Mouse (Mus musculus): Measurements from ENCODE around the gene Olfr535. TPM values are rescaled to one million over a fixed set of nuclear protein-coding genes. Genes with fewer than 3 reads are reported as not detected.
"Not testable (repeated sequence)": the region's sequence is repeated elsewhere in the genome, so short reads cannot be mapped to it uniquely, and the experiment has no call there.

Olfr535 gene
- total RNA-seq (2021) (not detected), polyA plus RNA-seq (2012; rRNA removed) (not detected in 2 replicates)
- long read RNA-seq: 0 reads

GRCm38 (mm10) chr7:140483916-140484315 lies at the start of gene Olfr535:
Gene Olfr535, plus strand, starts transcription at chr7:140484216.
- no peak for DNase-seq

- no peak for DNase-seq
Observed at GRCm38 (mm10) chr7:140443141-140443540, 40.9 kb upstream of the Olfr535 start.

DNA sequence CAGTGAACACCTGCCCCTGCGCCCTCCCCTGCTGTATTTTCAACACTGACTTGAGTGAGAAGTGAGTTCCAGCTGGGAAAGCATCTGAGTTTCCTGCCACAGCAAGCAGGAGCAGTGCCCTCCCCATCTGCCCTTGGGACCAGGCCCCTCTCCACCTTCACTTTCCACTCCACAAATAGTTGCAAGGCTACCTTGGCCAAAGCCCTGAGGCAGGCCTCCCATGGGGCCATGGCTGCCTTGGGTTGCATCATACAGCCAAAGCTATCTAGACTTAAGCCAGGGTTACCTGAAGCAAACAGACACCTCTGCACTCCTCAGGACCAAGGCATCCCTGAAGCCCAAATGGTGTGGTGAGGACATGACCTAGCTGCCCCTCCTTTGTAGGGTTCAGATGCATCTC lies 20.9 kb upstream of the Olfr535 start, which contains the start of gene Olfr533:
Gene Olfr533 (plus strand): TSS at position 301 of the 400 bp plus-strand sequence.
- DNase-seq: not testable (repeated sequence)

- DNase-seq: no peak
Observed at GRCm38 (mm10) chr7:140477886-140478285, 6.1 kb upstream of the Olfr535 start.

DNA sequence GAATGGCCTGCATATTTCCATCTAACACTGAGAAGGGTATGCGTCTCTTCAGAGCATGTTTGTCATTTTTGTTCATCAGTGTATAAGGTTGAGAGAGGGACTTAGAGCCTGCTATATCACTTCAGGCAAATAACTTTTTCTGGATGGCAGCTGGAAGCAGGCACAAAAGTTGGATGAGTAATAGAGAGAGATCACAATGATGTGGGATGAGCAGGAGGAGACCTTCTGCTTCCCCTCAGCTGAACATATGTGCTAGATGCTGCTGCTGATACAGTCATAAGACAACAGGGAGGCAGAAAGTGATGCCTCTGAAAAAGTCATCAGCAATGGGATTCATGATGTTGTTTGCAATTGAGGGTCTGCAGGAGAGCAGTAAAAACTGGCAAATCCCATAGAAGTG lies 5.3 kb upstream of the Olfr535 start:
- DNase-seq: no peak

- DNase-seq: no peak
Observed at GRCm38 (mm10) chr7:140488981-140489380, 5.0 kb downstream of the Olfr535 start.

- DNase-seq: no peak
Observed at GRCm38 (mm10) chr7:140494231-140494630, 10.2 kb downstream of the Olfr535 start.

DNA sequence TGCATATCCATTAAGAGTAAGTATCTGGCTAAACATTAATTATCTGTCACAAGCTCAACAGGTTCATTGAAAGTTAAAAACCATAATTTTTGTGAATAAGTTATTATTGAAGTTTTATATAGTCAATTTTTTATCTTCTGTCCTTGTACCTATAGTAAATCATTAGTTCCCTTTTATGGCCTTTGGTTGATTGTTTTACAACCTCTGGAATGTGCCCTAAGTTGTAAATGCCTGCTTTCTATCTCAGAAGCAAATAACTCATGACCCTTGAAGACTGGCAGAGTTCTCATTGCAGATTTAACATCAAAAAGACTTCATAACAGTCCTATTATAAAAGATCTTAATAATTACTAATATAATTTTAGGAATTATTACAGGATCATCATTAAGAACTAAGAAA lies 10.7 kb downstream of the Olfr535 start:
- DNase-seq: no peak

DNA sequence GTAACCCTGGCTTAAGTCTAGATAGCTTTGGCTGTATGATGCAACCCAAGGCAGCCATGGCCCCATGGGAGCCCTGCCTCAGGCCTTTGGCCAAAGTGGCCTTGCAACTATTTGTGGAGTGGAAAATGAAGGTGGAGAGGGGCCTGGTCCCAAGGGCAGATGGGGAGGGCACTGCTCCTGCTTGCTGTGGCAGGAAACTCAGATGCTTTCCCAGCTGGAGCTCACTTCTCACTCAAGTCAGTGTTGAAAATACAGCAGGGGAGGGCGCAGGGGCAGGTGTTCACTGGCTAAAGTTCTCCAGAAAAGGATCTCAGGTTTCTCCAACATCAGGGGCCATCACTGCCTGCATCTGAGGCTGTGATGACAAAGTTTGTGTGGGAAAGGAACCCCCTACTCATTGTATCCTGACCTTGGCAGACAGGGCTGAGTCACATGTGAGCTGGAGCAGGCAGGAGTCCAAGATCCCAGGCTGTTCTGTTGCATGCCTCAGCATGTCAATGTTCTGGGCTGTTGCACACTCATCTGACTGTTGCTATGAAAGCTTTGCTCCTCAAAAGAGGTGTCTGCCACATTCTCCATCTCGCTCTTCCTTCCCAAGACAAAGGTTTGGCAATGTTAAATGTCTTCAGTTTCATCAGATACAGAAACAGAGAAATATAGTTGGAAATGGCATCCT lies 23.5 kb downstream of the Olfr535 start, which contains the start of gene Olfr536:
Gene Olfr536 (minus strand): TSS at position 51 of the 676 bp plus-strand sequence.
- DNase-seq: peak; percentile 7

DNA sequence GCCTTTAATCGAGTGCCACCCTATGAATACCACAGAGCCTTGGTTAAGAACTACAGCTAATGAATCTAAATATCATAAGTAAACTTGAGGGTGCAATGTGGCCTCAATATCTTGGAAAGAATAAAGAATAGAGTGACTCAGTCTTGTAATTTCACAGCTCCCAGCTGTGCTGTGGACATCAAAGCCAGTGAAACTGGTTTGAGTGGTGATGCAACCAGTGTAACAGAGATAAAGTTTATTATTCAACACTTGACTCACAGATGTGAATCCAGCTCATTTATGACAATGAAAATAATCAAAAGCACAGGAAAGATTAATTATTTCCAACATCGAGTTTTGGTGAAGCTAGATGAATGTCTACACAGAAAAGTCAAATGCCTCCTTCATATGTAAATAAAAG lies 55.7 kb downstream of the Olfr535 start:
- no peak for DNase-seq

Other genes starting within 250 kb of the Olfr535 start
- not detected for gene 5830411N06Rik, start 236.9 kb upstream of the Olfr535 start, total RNA-seq (2021)
- not detected in 2 replicates for gene 5830411N06Rik, start 236.9 kb upstream of the Olfr535 start, polyA plus RNA-seq (2012; rRNA removed)
- gene Olfr525, start 163.4 kb upstream of the Olfr535 start, total RNA-seq (2021): not detected
- gene Olfr525, start 163.4 kb upstream of the Olfr535 start, polyA plus RNA-seq (2012; rRNA removed): not detected in 2 replicates
- gene Olfr527, start 150.2 kb upstream of the Olfr535 start, total RNA-seq (2021): not detected
- 0.11 TPM in 1 of 2 replicates, not detected in the other for gene Olfr527, start 150.2 kb upstream of the Olfr535 start, polyA plus RNA-seq (2012; rRNA removed)
- gene Olfr60, start 122.5 kb upstream of the Olfr535 start, total RNA-seq (2021): not detected
- not detected in 2 replicates for gene Olfr60, start 122.5 kb upstream of the Olfr535 start, polyA plus RNA-seq (2012; rRNA removed)
- gene Olfr530, start 107.9 kb upstream of the Olfr535 start, total RNA-seq (2021): not detected
- gene Olfr530, start 107.9 kb upstream of the Olfr535 start, polyA plus RNA-seq (2012; rRNA removed): not detected in 2 replicates
- gene Olfr531, start 81.3 kb upstream of the Olfr535 start, total RNA-seq (2021): not detected
- not detected in 2 replicates for gene Olfr531, start 81.3 kb upstream of the Olfr535 start, polyA plus RNA-seq (2012; rRNA removed)
- not detected for gene Olfr532, start 62.6 kb upstream of the Olfr535 start, total RNA-seq (2021)
- not detected in 2 replicates for gene Olfr532, start 62.6 kb upstream of the Olfr535 start, polyA plus RNA-seq (2012; rRNA removed)
- gene Olfr533, start 20.8 kb upstream of the Olfr535 start, total RNA-seq (2021): not detected
- gene Olfr533, start 20.8 kb upstream of the Olfr535 start, polyA plus RNA-seq (2012; rRNA removed): not detected in 2 replicates
- not detected for gene Olfr536, start 23.2 kb downstream of the Olfr535 start, total RNA-seq (2021)
- gene Olfr536, start 23.2 kb downstream of the Olfr535 start, polyA plus RNA-seq (2012; rRNA removed): not detected in 2 replicates
- gene Olfr538, start 83.7 kb downstream of the Olfr535 start, total RNA-seq (2021): not detected
- not detected in 2 replicates for gene Olfr538, start 83.7 kb downstream of the Olfr535 start, polyA plus RNA-seq (2012; rRNA removed)
- gene Olfr46, start 117.1 kb downstream of the Olfr535 start, total RNA-seq (2021): not detected
- gene Olfr46, start 117.1 kb downstream of the Olfr535 start, polyA plus RNA-seq (2012; rRNA removed): not detected in 2 replicates
- gene Olfr61, start 144.8 kb downstream of the Olfr535 start, total RNA-seq (2021): not detected
- not detected in 2 replicates for gene Olfr61, start 144.8 kb downstream of the Olfr535 start, polyA plus RNA-seq (2012; rRNA removed)
- not detected for gene Olfr53, start 162.2 kb downstream of the Olfr535 start, total RNA-seq (2021)
- not detected in 2 replicates for gene Olfr53, start 162.2 kb downstream of the Olfr535 start, polyA plus RNA-seq (2012; rRNA removed)
- gene Olfr539, start 175.7 kb downstream of the Olfr535 start, total RNA-seq (2021): under 1 TPM in 1 of 2 experiments, not detected in 1; 0.03 TPM
- gene Olfr539, start 175.7 kb downstream of the Olfr535 start, polyA plus RNA-seq (2012; rRNA removed): not detected in 2 replicates
- not detected for gene Olfr45, start 197.7 kb downstream of the Olfr535 start, total RNA-seq (2021)
- not detected in 2 replicates for gene Olfr45, start 197.7 kb downstream of the Olfr535 start, polyA plus RNA-seq (2012; rRNA removed)
- not detected for gene Olfr541, start 213.1 kb downstream of the Olfr535 start, total RNA-seq (2021)
- not detected in 2 replicates for gene Olfr541, start 213.1 kb downstream of the Olfr535 start, polyA plus RNA-seq (2012; rRNA removed)

Data from adrenal gland, adult 2 months (tissue).